ENCODE assay signal across 8 mouse cellular contexts in genomic region chrX:104669850-104670756, GRCm38 (mm10). TPM values are rescaled to one million over a fixed set of nuclear protein-coding genes. Genes with fewer than 3 reads are reported as not detected.
A peak's percentile ranks its signal among the peaks of the same experiment; 100 is the strongest.
DNase-seq lines count a peak whose midpoint lies in the region; ATAC-seq and TF ChIP-seq lines count a peak whose summit lies in the region.

No protein-coding gene starts in this region.

- no peaks in the 10 kb centered on the region for H3K9me3 ChIP-seq in heart, embryonic 13.5 days
- no peaks in the 10 kb centered on the region for H3K9me3 ChIP-seq in heart, postnatal 0 days (replicated peaks; ENCODE audit: control insufficient read depth, low read length)
- no peaks in the 10 kb centered on the region for H3K9me3 ChIP-seq in liver, postnatal 0 days (ENCODE audit: low read length)
- H3K9me3 ChIP-seq in stomach, embryonic 16.5 days (replicated peaks; ENCODE audit: control insufficient read depth, low read length): no peaks in the 10 kb centered on the region

- peak overlapping the region; percentile 80 for H3K9ac ChIP-seq in heart, embryonic 13.5 days
- H3K9ac ChIP-seq in heart, postnatal 0 days (replicated peaks; ENCODE audit: low read depth, low read length): peak overlapping the region; percentile 48
- peak overlapping the region; percentile 49 for H3K9ac ChIP-seq in liver, postnatal 0 days (replicated peaks)
- peak overlapping the region; percentile 71 for H3K9ac ChIP-seq in stomach, embryonic 16.5 days (ENCODE audit: low read length)

- peak overlapping the region; percentile 59 for H3K27ac ChIP-seq in heart, embryonic 13.5 days (replicated peaks)
- H3K27ac ChIP-seq in brown adipose tissue, adult 24 weeks (replicated peaks; ENCODE audit: low read depth, low read length): no peak overlapping the region
- no peak overlapping the region; the same call in 1 of the 2 replicates for H3K27ac ChIP-seq in heart, postnatal 0 days (ENCODE audit: low read depth)
- H3K27ac ChIP-seq in liver, postnatal 0 days (ENCODE audit: low read depth): no peak overlapping the region
- peak overlapping the region; percentile 47; the same call in 1 of the 2 replicates for H3K27ac ChIP-seq in stomach, embryonic 16.5 days (ENCODE audit: low read length)

- H3K36me3 ChIP-seq in heart, embryonic 13.5 days: no peaks in the 10 kb centered on the region
- H3K36me3 ChIP-seq in heart, postnatal 0 days (replicated peaks; ENCODE audit: control insufficient read depth, insufficient read depth, low read length): no peaks in the 10 kb centered on the region
- no peaks in the 10 kb centered on the region for H3K36me3 ChIP-seq in liver, postnatal 0 days (replicated peaks; ENCODE audit: insufficient read depth, low read length)
- H3K36me3 ChIP-seq in stomach, embryonic 16.5 days (ENCODE audit: control insufficient read depth, insufficient read depth, low read length): no peaks in the 10 kb centered on the region

- peak overlapping the region; percentile 72 for H3K4me2 ChIP-seq in heart, embryonic 13.5 days
- H3K4me2 ChIP-seq in heart, postnatal 0 days (ENCODE audit: low read depth, low read length): peak overlapping the region; percentile 70
- H3K4me2 ChIP-seq in liver, postnatal 0 days (ENCODE audit: low read depth, low read length): peak overlapping the region; percentile 74
- peak overlapping the region; percentile 61 for H3K4me2 ChIP-seq in stomach, embryonic 16.5 days (ENCODE audit: low read depth, low read length)

- no peaks in the 10 kb centered on the region; the same call in 1 of the 2 replicates for H3K27me3 ChIP-seq in heart, embryonic 13.5 days (replicated peaks)
- no peaks in the 10 kb centered on the region for H3K27me3 ChIP-seq in heart, postnatal 0 days (ENCODE audit: control insufficient read depth, insufficient read depth, low read length)
- no peaks in the 10 kb centered on the region for H3K27me3 ChIP-seq in liver, postnatal 0 days (ENCODE audit: insufficient read depth, low read length)
- no peaks in the 10 kb centered on the region; the same call in 1 of the 2 replicates for H3K27me3 ChIP-seq in stomach, embryonic 16.5 days (ENCODE audit: control insufficient read depth, insufficient read depth, low read length)

- 16% methylated on average over 19 of the region's 19 CpGs for WGBS in heart, embryonic 13.5 days
- 32% methylated on average over 18 of the region's 19 CpGs for WGBS in heart, postnatal 0 days
- WGBS in liver, postnatal 0 days (ENCODE audit: insufficient replicate concordance): 22% methylated on average over 19 of the region's 19 CpGs
- WGBS in stomach, embryonic 16.5 days: 17% methylated on average over 19 of the region's 19 CpGs

- intact Hi-C loops in heart, postnatal 36 days (cut with DNase I): no loop called here

- H3K4me1 ChIP-seq in heart, embryonic 13.5 days: no peaks in the 10 kb centered on the region
- no peaks in the 10 kb centered on the region for H3K4me1 ChIP-seq in brown adipose tissue, adult 24 weeks (ENCODE audit: control insufficient read depth, insufficient read depth, insufficient read length, low read length)
- H3K4me1 ChIP-seq in heart, postnatal 0 days (ENCODE audit: control insufficient read depth, insufficient read depth): no peaks in the 10 kb centered on the region
- no peaks in the 10 kb centered on the region for H3K4me1 ChIP-seq in liver, postnatal 0 days (ENCODE audit: insufficient read depth)
- no peaks in the 10 kb centered on the region for H3K4me1 ChIP-seq in stomach, embryonic 16.5 days (ENCODE audit: control insufficient read depth, insufficient read depth, low read length)

- no peak for DNase-seq in heart, postnatal 36 days
- DNase-seq in heart, postnatal 0 days (ENCODE audit: low spot score): no peak
- no peak for DNase-seq in liver, postnatal 0 days
- DNase-seq in gastrocnemius, postnatal 10 days: no peak

- ATAC-seq in heart, embryonic 13.5 days (ENCODE audit: extremely low read depth, insufficient number of reproducible peaks, low FRiP score, low TSS enrichment): no peak
- no peak for ATAC-seq in heart, postnatal 0 days (ENCODE audit: insufficient read depth, low read depth)
- peak; percentile 33 for ATAC-seq in liver, postnatal 0 days
- ATAC-seq in stomach, embryonic 16.5 days (ENCODE audit: insufficient read depth, low FRiP score): peak; percentile 6; the same call in 1 of the 2 replicates
- ATAC-seq in inflammation-experienced regulatory T-cells, adult 6 months: no peak

- H3K4me3 ChIP-seq in heart, embryonic 13.5 days: peak overlapping the region; percentile 61
- H3K4me3 ChIP-seq in brown adipose tissue, adult 24 weeks (ENCODE audit: insufficient read depth, low read depth, low read length): peak overlapping the region; percentile 60
- H3K4me3 ChIP-seq in heart, postnatal 0 days (ENCODE audit: low read depth, low read length): peak overlapping the region; percentile 59
- H3K4me3 ChIP-seq in liver, postnatal 0 days (ENCODE audit: low read depth, low read length): peak overlapping the region; percentile 51
- H3K4me3 ChIP-seq in stomach, embryonic 16.5 days (replicated peaks; ENCODE audit: low read length): peak overlapping the region; percentile 57

- TF ChIP-seq EP300 in heart, postnatal 0 days (IDR thresholded peaks at IDR 0.05; ENCODE audit: low read depth): no peak
- TF ChIP-seq EP300 in liver, postnatal 0 days (IDR thresholded peaks at IDR 0.05; ENCODE audit: low read depth): no peak

- TF ChIP-seq CTCF in heart, postnatal 0 days (IDR thresholded peaks at IDR 0.05; ENCODE audit: low read depth): no peak
- no peak for TF ChIP-seq CTCF in liver, postnatal 0 days (IDR thresholded peaks at IDR 0.05; ENCODE audit: low read depth)

RNA-seq across cellular contexts. Expression of gene Zdhhc15, which starts 0.8 kb away (rescaled TPM):
- polyA plus RNA-seq in heart, embryonic 13.5 days (2015; fragmentation: Nextera tagmentation; extraction: Ambion mirVana): 5.2 and 5.4 TPM in 2 replicates
- under 1 TPM; 0.54 to 0.67 TPM for total RNA-seq in heart, postnatal 36 days (2021)
- 0.36 TPM in 1 of 2 replicates, not detected in the other for polyA plus RNA-seq in brown adipose tissue, adult 24 weeks (2012; ENCODE audit: insufficient read depth, insufficient read length, missing spikeins)
- total RNA-seq in heart, postnatal 0 days (2014; rRNA removed; ENCODE audit: low replicate concordance): 1.5 and 2.4 TPM in 2 replicates
- polyA plus RNA-seq in heart, postnatal 0 days (2015; fragmentation: Nextera tagmentation; extraction: Ambion mirVana): 1.7 and 2.2 TPM in 2 replicates
- 0.68 and 0.69 TPM in 2 replicates for polyA plus RNA-seq in liver, postnatal 0 days (2015; fragmentation: Nextera tagmentation; extraction: Ambion mirVana)
- polyA plus RNA-seq in stomach, embryonic 16.5 days (2015; fragmentation: Nextera tagmentation; extraction: Ambion mirVana): 8.1 TPM in 2 replicates
- polyA plus RNA-seq in inflammation-experienced regulatory T-cells, adult 6 months (2017; shearing (Covaris generic)): 10 to 100 TPM in 1 of 3 experiments, 1 to 10 TPM in 2; 7.1 to 10.8 (median 7.7) TPM
- total RNA-seq in gastrocnemius, postnatal 10 days (2021): 1 to 10 TPM; 2.0 to 3.1 TPM

Comparison
In these comparisons a context has a peak if more than half of its experiments do, and no peak if none do; other contexts are left out.
1. H3K27ac ChIP-seq: peak in heart, embryonic 13.5 days (single experiment) and stomach, embryonic 16.5 days (single experiment); none in brown adipose tissue, adult 24 weeks (single experiment), heart, postnatal 0 days (single experiment) and liver, postnatal 0 days (single experiment).
2. ATAC-seq: peak in liver, postnatal 0 days (single experiment) and stomach, embryonic 16.5 days (single experiment); none in heart, embryonic 13.5 days (single experiment), heart, postnatal 0 days (single experiment) and inflammation-experienced regulatory T-cells, adult 6 months (single experiment).
3. Peak in every context shown above with its lines, with median percentiles within 50 percentile points of each other: H3K4me2 ChIP-seq, H3K4me3 ChIP-seq and H3K9ac ChIP-seq.